Mouse (Mus musculus): ENCODE measurements around the gene Rnf128. TPM values are rescaled to one million over a fixed set of nuclear protein-coding genes. Genes with fewer than 3 reads are reported as not detected.
A peak's percentile ranks its signal among the peaks of the same experiment; 100 is the strongest.

Gene Rnf128
- total and polyA plus RNA-seq, 3 experiments, result 16.4 to 82.4 (median 69.3) TPM

DNA sequence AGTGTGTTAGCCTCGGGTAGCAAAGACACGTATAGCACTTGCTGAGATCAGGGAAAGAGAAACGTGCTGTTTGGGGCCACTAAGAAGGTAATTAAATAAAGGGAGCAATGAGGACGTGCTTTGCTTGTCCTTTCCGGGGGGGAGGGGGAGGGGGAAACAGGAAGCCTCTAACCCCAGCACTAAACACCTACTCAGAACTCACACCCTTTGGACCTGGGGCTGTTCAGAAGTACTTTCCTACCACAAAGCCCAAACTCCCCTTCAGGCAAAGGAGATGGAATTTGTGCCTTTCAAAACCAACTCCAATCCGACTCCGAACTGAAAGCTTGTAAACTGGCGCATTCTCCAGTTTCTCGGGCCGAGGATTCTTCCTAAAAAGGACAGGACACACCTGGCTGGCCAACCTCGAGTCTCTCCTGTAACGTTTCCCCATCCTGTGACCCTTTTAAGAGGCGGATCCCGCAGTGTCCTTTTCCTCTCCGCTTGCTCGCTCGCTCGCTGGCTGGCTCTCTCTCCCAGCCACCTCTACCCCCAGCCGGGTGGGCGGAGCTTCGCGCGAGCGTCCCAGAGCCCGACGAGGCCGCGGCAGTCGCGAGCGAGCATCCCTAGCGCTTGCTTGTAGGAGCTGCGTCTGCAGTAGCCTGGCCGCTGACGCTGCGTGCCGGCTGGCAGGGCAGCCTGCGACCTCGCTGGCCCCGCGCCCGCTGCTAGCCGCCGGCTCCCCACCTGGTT lies 47.1 kb downstream of the Rnf128 start:
- peak overlapping the region; percentile 53 for H3K4me3 ChIP-seq
- peak overlapping the region; percentile 73 for H3K9ac ChIP-seq (ENCODE audit: low read depth, low read length)
- H3K27ac ChIP-seq, result peak overlapping the region; percentile 69
- no peaks in the 10 kb centered on the region for H3K27me3 ChIP-seq (ENCODE audit: control insufficient read depth, insufficient read depth, low read length)
- H3K79me2 ChIP-seq (replicated peaks; ENCODE audit: control insufficient read depth, insufficient read depth, low read length), result no peaks in the 10 kb centered on the region
- TF ChIP-seq CTCF (IDR thresholded peaks at IDR 0.05) (peak; percentile 22), EP300 (IDR thresholded peaks at IDR 0.05; ENCODE audit: insufficient read depth, low read depth, low read length) (no peak), POLR2A (IDR thresholded peaks at IDR 0.05; ENCODE audit: insufficient read depth, low read depth, low read length) (peak; percentile 33; the same call in 1 of the 2 replicates)
- no peaks in the 10 kb centered on the region for H3K4me1 ChIP-seq (ENCODE audit: control insufficient read depth, insufficient read depth, low read length)
- H3K36me3 ChIP-seq (ENCODE audit: control insufficient read depth, insufficient read depth, low read length), result no peaks in the 10 kb centered on the region
- 13% methylated on average over 42 of the region's 44 CpGs for whole genome bisulfite sequencing
- DNase-seq, result peak; percentile 77 to 87
- intact Hi-C loops (cut with DNase I), result no loop called here

DNA sequence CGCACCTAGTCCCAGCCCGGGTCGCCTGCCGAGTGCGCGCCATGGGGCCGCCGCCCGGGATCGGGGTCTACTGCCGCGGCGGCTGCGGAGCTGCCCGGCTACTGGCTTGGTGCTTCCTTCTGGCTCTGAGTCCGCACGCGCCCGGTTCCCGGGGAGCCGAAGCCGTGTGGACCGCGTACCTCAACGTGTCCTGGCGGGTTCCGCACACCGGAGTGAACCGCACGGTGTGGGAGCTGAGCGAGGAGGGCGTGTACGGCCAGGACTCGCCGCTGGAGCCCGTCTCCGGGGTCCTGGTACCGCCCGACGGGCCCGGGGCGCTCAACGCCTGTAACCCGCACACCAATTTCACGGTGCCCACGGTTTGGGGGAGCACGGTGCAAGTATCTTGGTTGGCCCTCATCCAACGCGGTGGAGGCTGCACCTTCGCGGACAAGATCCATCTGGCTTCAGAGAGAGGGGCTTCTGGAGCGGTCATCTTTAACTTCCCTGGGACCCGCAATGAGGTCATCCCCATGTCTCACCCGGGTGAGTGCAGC lies 47.7 kb downstream of the Rnf128 start:
- DNase-seq, result peak in 1 of 2 experiments; percentile 4
- no peak for TF ChIP-seq CTCF (IDR thresholded peaks at IDR 0.05)
- TF ChIP-seq EP300 (IDR thresholded peaks at IDR 0.05; ENCODE audit: insufficient read depth, low read depth, low read length), result no peak
- TF ChIP-seq POLR2A (IDR thresholded peaks at IDR 0.05; ENCODE audit: insufficient read depth, low read depth, low read length), result no peak
- H3K4me1 ChIP-seq (ENCODE audit: control insufficient read depth, insufficient read depth, low read length), result no peaks in the 10 kb centered on the region
- peak overlapping the region; percentile 53 for H3K4me3 ChIP-seq
- intact Hi-C loops (cut with DNase I), result no loop called here
- peak overlapping the region; percentile 68 for H3K27ac ChIP-seq
- WGBS, result 20% methylated on average over 53 of the region's 54 CpGs
- no peaks in the 10 kb centered on the region for H3K27me3 ChIP-seq (ENCODE audit: control insufficient read depth, insufficient read depth, low read length)
- peak overlapping the region; percentile 73 for H3K9ac ChIP-seq (ENCODE audit: low read depth, low read length)
- no peaks in the 10 kb centered on the region for H3K36me3 ChIP-seq (ENCODE audit: control insufficient read depth, insufficient read depth, low read length)
- H3K79me2 ChIP-seq (replicated peaks; ENCODE audit: control insufficient read depth, insufficient read depth, low read length), result no peaks in the 10 kb centered on the region

DNA sequence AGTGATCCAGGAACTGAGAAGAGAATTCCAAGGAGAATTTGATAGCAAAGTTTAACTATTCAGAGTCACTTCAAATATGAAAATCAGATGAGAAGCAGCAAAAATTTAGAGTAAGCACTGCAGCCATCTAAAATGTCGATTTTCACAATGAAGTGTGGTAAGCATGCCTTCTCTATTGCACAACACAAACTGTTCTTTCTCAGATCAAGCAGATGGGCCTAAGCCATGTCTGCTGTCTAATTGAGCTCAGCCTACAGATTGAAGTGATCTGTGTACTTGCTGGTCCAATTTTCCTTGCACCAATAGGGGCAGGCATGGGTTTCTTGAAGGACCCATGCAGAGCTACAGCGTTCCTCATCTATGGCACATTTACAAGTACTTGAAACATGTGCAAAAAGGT lies 51.6 kb downstream of the Rnf128 start:
- Histone ChIP-seq H3K79me2 (replicated peaks; ENCODE audit: control insufficient read depth, insufficient read depth, low read length) (no peaks in the 10 kb centered on the region), H3K4me1 (ENCODE audit: control insufficient read depth, insufficient read depth, low read length) (no peaks in the 10 kb centered on the region), H3K27me3 (ENCODE audit: control insufficient read depth, insufficient read depth, low read length) (no peaks in the 10 kb centered on the region), H3K36me3 (ENCODE audit: control insufficient read depth, insufficient read depth, low read length) (no peaks in the 10 kb centered on the region), H3K9ac (ENCODE audit: low read depth, low read length) (no peak overlapping the region), H3K4me3 (no peak overlapping the region), H3K27ac (no peak overlapping the region)
- WGBS, result 69% methylated on average over 2 of the region's 2 CpGs
- intact Hi-C loops (cut with DNase I), result no loop called here
- TF ChIP-seq CTCF (IDR thresholded peaks at IDR 0.05) (no peak), EP300 (IDR thresholded peaks at IDR 0.05; ENCODE audit: insufficient read depth, low read depth, low read length) (no peak)
- no peak for DNase-seq

DNA sequence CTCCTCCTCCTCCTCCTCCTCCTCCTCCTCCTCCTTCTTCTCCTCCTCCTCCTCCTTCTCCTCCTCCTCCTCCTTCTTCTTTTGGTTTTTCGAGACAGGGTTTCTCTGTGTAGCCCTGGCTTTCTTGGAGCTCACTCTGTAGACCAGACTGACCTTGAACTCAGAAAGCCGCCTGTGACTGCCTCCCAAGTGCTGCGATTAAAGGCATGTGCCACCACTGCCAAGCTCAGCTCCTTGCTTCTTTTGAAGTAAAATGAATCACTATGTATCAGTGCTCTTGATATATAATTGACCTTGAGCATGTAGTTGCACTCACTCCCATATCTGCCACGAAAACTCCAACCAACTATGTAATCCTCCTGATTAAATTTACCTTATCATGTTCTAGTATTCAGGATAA lies 59.0 kb downstream of the Rnf128 start:
- no peak for TF ChIP-seq CTCF (IDR thresholded peaks at IDR 0.05)
- TF ChIP-seq POLR2A (IDR thresholded peaks at IDR 0.05; ENCODE audit: insufficient read depth, low read depth, low read length), result no peak
- TF ChIP-seq EP300 (IDR thresholded peaks at IDR 0.05; ENCODE audit: insufficient read depth, low read depth, low read length), result no peak
- Histone ChIP-seq H3K4me3 (no peak overlapping the region), H3K36me3 (ENCODE audit: control insufficient read depth, insufficient read depth, low read length) (no peaks in the 10 kb centered on the region), H3K79me2 (replicated peaks; ENCODE audit: control insufficient read depth, insufficient read depth, low read length) (no peaks in the 10 kb centered on the region), H3K27ac (no peak overlapping the region), H3K9ac (ENCODE audit: low read depth, low read length) (no peak overlapping the region), H3K27me3 (ENCODE audit: control insufficient read depth, insufficient read depth, low read length) (no peaks in the 10 kb centered on the region), H3K4me1 (ENCODE audit: control insufficient read depth, insufficient read depth, low read length) (no peaks in the 10 kb centered on the region)
- WGBS, result 79% methylated on average over 4 of the region's 4 CpGs
- intact Hi-C loops (cut with DNase I), result no loop called here
- DNase-seq, result no peak

DNA sequence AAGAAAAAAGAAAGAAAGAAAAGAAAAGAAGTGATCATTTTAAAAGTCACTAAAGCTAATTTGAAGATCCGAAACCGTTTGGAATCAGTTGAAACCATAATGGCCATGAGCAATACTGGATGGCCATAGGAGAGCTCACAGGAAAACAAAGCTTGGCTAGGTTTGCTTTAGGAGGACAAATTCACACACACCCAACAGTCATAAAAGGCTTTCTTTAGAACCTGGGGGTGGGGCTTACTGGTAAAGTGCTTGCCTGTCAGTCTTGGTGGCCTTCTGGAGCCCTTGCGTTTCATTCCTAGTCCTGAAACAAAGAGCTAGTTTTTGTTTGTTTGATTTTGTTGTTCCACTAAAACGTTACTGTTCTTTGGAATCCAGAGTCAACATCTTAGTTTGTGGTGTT lies 71.6 kb downstream of the Rnf128 start:
- intact Hi-C loops (cut with DNase I), result no loop called here

DNA sequence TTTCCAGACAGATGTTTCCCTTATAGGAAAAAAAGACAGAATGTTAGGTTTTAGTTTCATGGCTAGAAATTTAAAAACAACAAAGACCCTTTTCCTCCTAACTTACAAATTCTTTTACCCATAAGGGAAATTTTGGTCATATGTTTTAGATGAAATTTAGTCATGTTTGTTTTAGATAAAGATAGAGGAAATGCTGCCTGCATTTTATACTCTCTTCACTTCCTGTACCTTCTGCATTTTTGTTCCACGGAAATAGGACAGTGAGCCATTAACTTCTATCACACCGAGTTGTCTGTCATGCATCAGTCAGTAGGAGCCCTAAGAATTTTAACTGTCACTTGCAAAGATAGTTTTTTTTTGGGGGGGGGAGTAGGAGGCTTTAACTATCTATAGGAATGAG lies 76.6 kb downstream of the Rnf128 start:
- H3K4me3 ChIP-seq, result no peak overlapping the region
- no peaks in the 10 kb centered on the region for H3K27me3 ChIP-seq (ENCODE audit: control insufficient read depth, insufficient read depth, low read length)
- H3K4me1 ChIP-seq (ENCODE audit: control insufficient read depth, insufficient read depth, low read length), result no peaks in the 10 kb centered on the region
- no peaks in the 10 kb centered on the region for H3K36me3 ChIP-seq (ENCODE audit: control insufficient read depth, insufficient read depth, low read length)
- 31% methylated on average over 2 of the region's 2 CpGs for WGBS
- no peak overlapping the region for H3K9ac ChIP-seq (ENCODE audit: low read depth, low read length)
- no peak for TF ChIP-seq POLR2A (IDR thresholded peaks at IDR 0.05; ENCODE audit: insufficient read depth, low read depth, low read length)
- no peak for TF ChIP-seq CTCF (IDR thresholded peaks at IDR 0.05)
- TF ChIP-seq EP300 (IDR thresholded peaks at IDR 0.05; ENCODE audit: insufficient read depth, low read depth, low read length), result no peak
- no peaks in the 10 kb centered on the region for H3K79me2 ChIP-seq (replicated peaks; ENCODE audit: control insufficient read depth, insufficient read depth, low read length)
- intact Hi-C loops (cut with DNase I), result no loop called here
- DNase-seq, result no peak
- no peak overlapping the region for H3K27ac ChIP-seq

More for the DNA sequence above, 71.6 kb downstream of the Rnf128 start:
- Histone ChIP-seq H3K27ac (no peak overlapping the region), H3K4me3 (no peak overlapping the region), H3K27me3 (ENCODE audit: control insufficient read depth, insufficient read depth, low read length) (no peaks in the 10 kb centered on the region), H3K4me1 (ENCODE audit: control insufficient read depth, insufficient read depth, low read length) (no peaks in the 10 kb centered on the region), H3K9ac (ENCODE audit: low read depth, low read length) (no peak overlapping the region), H3K79me2 (replicated peaks; ENCODE audit: control insufficient read depth, insufficient read depth, low read length) (no peaks in the 10 kb centered on the region), H3K36me3 (ENCODE audit: control insufficient read depth, insufficient read depth, low read length) (no peaks in the 10 kb centered on the region)
- 74% methylated on average over 4 of the region's 4 CpGs for WGBS
- TF ChIP-seq POLR2A (IDR thresholded peaks at IDR 0.05; ENCODE audit: insufficient read depth, low read depth, low read length) (no peak), EP300 (IDR thresholded peaks at IDR 0.05; ENCODE audit: insufficient read depth, low read depth, low read length) (no peak)
- no peak for DNase-seq

Data from heart, adult 2 months (tissue).